Mouse (Mus musculus) heart, adult 2 months (tissue): ENCODE results near the gene Tiam2.
A peak's percentile ranks its signal among the peaks of the same experiment; 100 is the strongest.

Source experiments
- CTCF ChIP-seq: fragments of 200-600 bp; IDR thresholded peaks from 2 replicates; pipeline ENCODE4 v1.8.1; 2022; ENCODE audit warnings: antibody characterized with exemption, mild to moderate bottlenecking, moderate library complexity
- EP300 ChIP-seq: fragments of 200-500 bp; IDR thresholded peaks from 2 replicates; pipeline ENCODE4 v1.6.1; 2011; ENCODE audit warnings: low read depth, low read length, control low read depth; ENCODE audit not compliant: insufficient read depth
- POLR2A ChIP-seq: fragments of 200-500 bp; IDR thresholded peaks from 2 replicates; pipeline ENCODE4 v1.6.1; 2011; ENCODE audit warnings: mild to moderate bottlenecking, low read depth, low read length, control low read depth; ENCODE audit not compliant: insufficient read depth

DNA sequence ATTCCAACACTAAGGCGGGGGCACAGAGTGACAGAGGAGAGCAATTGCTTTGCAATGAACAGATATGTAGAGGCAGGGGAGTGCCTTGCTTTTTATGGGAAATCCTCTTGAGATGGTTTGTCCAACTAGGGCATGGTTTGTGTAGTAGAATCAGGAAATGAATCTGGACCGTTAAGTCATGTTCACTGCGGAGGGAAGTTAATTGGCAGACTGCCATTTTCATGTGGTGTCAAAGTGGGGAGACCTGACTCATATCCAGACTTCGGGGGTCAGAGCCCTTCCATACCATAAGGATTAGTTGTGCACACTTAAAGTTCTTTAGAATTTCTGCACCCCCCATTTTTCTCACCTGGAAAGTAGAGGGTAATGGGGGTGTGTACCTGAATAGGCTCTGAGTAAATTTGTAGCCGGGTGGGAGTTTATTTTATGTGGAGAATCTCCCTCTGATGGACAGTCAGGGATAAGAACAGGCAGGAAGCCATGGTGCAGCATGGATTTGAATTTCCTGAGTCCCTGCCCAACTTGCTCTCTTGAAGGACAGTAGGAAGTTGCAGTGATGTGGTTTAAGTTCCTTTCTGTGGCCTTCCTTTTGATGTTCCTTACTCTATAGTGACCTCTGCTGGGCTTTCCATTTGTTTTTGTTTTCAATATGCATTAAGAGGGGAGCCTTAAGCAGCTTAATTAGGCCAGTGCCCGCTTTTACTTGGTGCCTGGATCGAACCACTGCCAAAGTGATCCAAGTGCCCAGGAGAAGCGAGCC lies 120.0 kb downstream of the Tiam2 start:
- no peak for TF ChIP-seq POLR2A
- TF ChIP-seq CTCF = peak; percentile 68
- TF ChIP-seq EP300 = no peak
